Mouse (Mus musculus) heart, postnatal 0 days (tissue): ENCODE results near the gene Grb14. TPM values are rescaled to one million over a fixed set of nuclear protein-coding genes. Genes with fewer than 3 reads are reported as not detected.

ENCODE experiments used
- ATAC-seq: fragments of 200-750 bp; cut with Nextera tagmentation; 2 replicates; pipeline ENCODE4 v1.8.0; 2017; ENCODE audit warnings: low read depth, moderate number of reproducible peaks, moderate library complexity; ENCODE audit not compliant: insufficient read depth
- DNase-seq: peaks from one replicate; pipeline ENCODE4 v3.0.0-alpha.2; 2016; ENCODE audit warnings: low spot score
- H3K27ac ChIP-seq: fragments of 300-500 bp; sonication (generic); 2 replicates; pipeline ENCODE4 v1.5.1; 2014; ENCODE audit warnings: low read depth, mild to moderate bottlenecking
- H3K27me3 ChIP-seq: fragments of 300-500 bp; sonication (generic); 2 replicates; pipeline ENCODE4 v1.6.1; 2014; ENCODE audit warnings: low read length, mixed read lengths; ENCODE audit not compliant: control insufficient read depth, insufficient read depth
- H3K36me3 ChIP-seq: fragments of 300-500 bp; sonication (generic); replicated peaks from 2 replicates; pipeline ENCODE4 v1.6.1; 2014; ENCODE audit warnings: low read length, mixed read lengths; ENCODE audit not compliant: control insufficient read depth, insufficient read depth
- H3K4me1 ChIP-seq: fragments of 300-500 bp; sonication (generic); 2 replicates; pipeline ENCODE4 v1.6.1; 2014; ENCODE audit warnings: antibody characterized with exemption; ENCODE audit not compliant: control insufficient read depth, insufficient read depth
- H3K4me2 ChIP-seq: fragments of 300-500 bp; sonication (generic); 2 replicates; pipeline ENCODE4 v1.6.1; 2014; ENCODE audit warnings: low read depth, mild to moderate bottlenecking, low read length, moderate library complexity
- H3K4me3 ChIP-seq: fragments of 300-500 bp; sonication (generic); 2 replicates; pipeline ENCODE4 v1.5.1; 2014; ENCODE audit warnings: low read depth, low read length
- H3K9ac ChIP-seq: fragments of 300-500 bp; sonication (generic); replicated peaks from 2 replicates; pipeline ENCODE4 v1.6.1; 2014; ENCODE audit warnings: low read depth, low read length, mixed read lengths
- H3K9me3 ChIP-seq: fragments of 300-500 bp; sonication (generic); replicated peaks from 2 replicates; pipeline ENCODE4 v1.6.1; 2016; ENCODE audit warnings: low read length; ENCODE audit not compliant: control insufficient read depth
- CTCF ChIP-seq: IDR thresholded peaks from 2 replicates; pipeline ENCODE4 v1.5.1; 2016; ENCODE audit warnings: antibody characterized with exemption, control low read depth, low read depth
- EP300 ChIP-seq: IDR thresholded peaks from 2 replicates; pipeline ENCODE4 v1.6.1; 2016; ENCODE audit warnings: antibody characterized with exemption, low read depth
- WGBS: fragments of 180-500 bp; shearing (Covaris S2); extraction: QIAGEN DNeasy Blood & Tissue Kit; methylation state at CpG from one replicate; pipeline ENCODE4 v1.1.7; 2014; 5-methylcytosine and 5-hydroxymethylcytosine counted together
- polyA plus RNA-seq: library from polyadenylated mRNA; unstranded; fragments of >200 nt; fragmentation: Nextera tagmentation; extraction: Ambion mirVana; gene quantifications from 2 replicates; pipeline ENCODE4 v1.2.1, GENCODE M21; 2015
- total RNA-seq: library from RNA; depleted of rRNA; stranded (reverse); fragments of >200 nt; gene quantifications from 2 replicates; pipeline ENCODE4 v1.2.3, GENCODE M21; 2014; ENCODE audit warnings: low replicate concordance; rRNA removed

Grb14 gene
- total and polyA plus RNA-seq, 2 experiments from 2014 or later = 102 to 166 TPM

- no peak for ATAC-seq
- no peaks in the 10 kb centered on the region for H3K4me1 ChIP-seq
- H3K27ac ChIP-seq = no peak overlapping the region
- no peak overlapping the region for H3K9ac ChIP-seq
- no peaks in the 10 kb centered on the region for H3K27me3 ChIP-seq
- no peak for DNase-seq
- H3K4me2 ChIP-seq = no peak overlapping the region
- no peaks in the 10 kb centered on the region for H3K9me3 ChIP-seq
- H3K36me3 ChIP-seq = no peaks in the 10 kb centered on the region
- WGBS = 72% methylated on average over 5 of the region's 5 CpGs
- no peak for TF ChIP-seq EP300
- no peak overlapping the region for H3K4me3 ChIP-seq
These were observed 126.9 kb downstream of the Grb14 start for GRCm38 (mm10) chr2:64897844-64898243.

DNA sequence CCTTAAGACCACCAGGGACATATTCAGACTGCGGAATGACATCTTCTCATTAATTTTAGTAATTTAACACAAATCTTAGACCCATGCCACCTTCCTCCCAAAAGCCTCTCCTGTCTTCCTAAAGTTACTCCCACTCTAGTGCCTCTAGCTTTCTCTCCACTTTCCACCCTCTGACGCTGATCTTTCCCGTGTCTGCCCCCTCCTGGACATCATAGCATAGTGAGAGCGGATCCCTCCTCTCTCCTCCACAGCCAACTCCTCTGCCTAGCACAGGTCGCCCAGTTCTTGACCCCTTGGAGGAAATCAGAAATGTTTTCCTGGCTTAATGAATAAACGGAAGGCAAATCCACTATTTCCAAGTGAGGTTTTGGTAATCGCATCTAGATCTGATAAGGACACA lies 131.6 kb downstream of the Grb14 start:
- Histone ChIP-seq H3K4me3 (no peak overlapping the region), H3K9me3 (no peaks in the 10 kb centered on the region), H3K36me3 (no peaks in the 10 kb centered on the region), H3K4me2 (no peak overlapping the region), H3K27me3 (no peaks in the 10 kb centered on the region), H3K27ac (no peak overlapping the region), H3K4me1 (no peaks in the 10 kb centered on the region), H3K9ac (no peak overlapping the region)
- 41% methylated on average over 7 of the region's 7 CpGs for WGBS
- DNase-seq (no peak), ATAC-seq (no peak)
- TF ChIP-seq CTCF (no peak; the same call in 1 of the 2 replicates), EP300 (no peak)

DNA sequence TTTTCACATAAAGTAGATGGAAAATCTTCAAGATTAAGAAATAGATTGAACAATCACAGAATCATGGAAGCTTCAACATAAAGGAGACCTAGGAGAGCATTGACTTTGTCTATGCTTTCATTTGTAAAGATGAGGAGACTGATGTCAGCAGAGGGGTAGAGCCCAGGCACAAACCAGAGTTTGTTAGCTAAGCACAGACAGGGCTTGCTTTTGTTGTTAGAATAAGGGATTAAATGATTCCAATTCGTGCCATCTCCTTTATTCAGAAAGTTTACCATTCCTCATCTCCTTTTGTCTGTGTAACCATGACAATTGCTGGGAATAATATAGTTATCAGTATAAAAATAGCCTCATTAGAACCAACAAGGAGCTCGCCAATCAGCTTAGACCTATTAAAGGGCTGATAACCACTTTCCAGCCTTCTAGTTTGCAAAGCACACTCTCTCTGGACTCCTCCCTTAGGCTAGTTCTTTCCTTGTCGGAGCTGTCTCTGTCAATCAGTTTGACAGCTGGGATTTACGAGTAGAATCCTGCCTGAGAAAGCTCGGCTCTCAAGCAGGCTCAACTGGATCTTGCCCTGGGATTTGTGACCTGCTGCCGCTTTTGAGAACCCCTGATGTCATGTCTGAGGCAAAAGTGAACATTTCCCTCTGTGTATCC lies 137.6 kb downstream of the Grb14 start:
- WGBS = 26% methylated on average over 6 of the region's 6 CpGs
- Histone ChIP-seq H3K27ac (no peak overlapping the region), H3K27me3 (no peaks in the 10 kb centered on the region), H3K4me1 (peaks cover 3% of the 10 kb centered on the region; the same call in 1 of the 2 replicates), H3K9ac (no peak overlapping the region), H3K4me2 (no peak overlapping the region), H3K9me3 (no peaks in the 10 kb centered on the region), H3K36me3 (no peaks in the 10 kb centered on the region), H3K4me3 (no peak overlapping the region)
- peak; percentile 8 for DNase-seq
- no peak for TF ChIP-seq CTCF
- TF ChIP-seq EP300 = no peak
- no peak for ATAC-seq

GRCm38 (mm10) chr2:64885696-64886095 lies 139.1 kb downstream of the Grb14 start:
- WGBS = 21% methylated on average over 5 of the region's 5 CpGs
- no peak overlapping the region for H3K9ac ChIP-seq
- no peaks in the 10 kb centered on the region for H3K27me3 ChIP-seq
- H3K9me3 ChIP-seq = no peaks in the 10 kb centered on the region
- ATAC-seq (no peak), DNase-seq (peak; percentile 6)
- no peak overlapping the region for H3K4me3 ChIP-seq
- peaks cover 3% of the 10 kb centered on the region; the same call in 1 of the 2 replicates for H3K4me1 ChIP-seq
- TF ChIP-seq EP300 = no peak
- TF ChIP-seq CTCF = no peak
- H3K4me2 ChIP-seq = no peak overlapping the region
- no peak overlapping the region for H3K27ac ChIP-seq
- no peaks in the 10 kb centered on the region for H3K36me3 ChIP-seq

- no peaks in the 10 kb centered on the region for H3K36me3 ChIP-seq
- no peak for ATAC-seq
- DNase-seq = no peak
- H3K9me3 ChIP-seq = no peaks in the 10 kb centered on the region
- H3K4me3 ChIP-seq = no peak overlapping the region
- TF ChIP-seq CTCF = no peak
- no peak for TF ChIP-seq EP300
- H3K4me2 ChIP-seq = no peak overlapping the region
- 40% methylated on average over 2 of the region's 2 CpGs for WGBS
- H3K4me1 ChIP-seq = no peaks in the 10 kb centered on the region
- H3K27me3 ChIP-seq = no peaks in the 10 kb centered on the region
- no peak overlapping the region for H3K9ac ChIP-seq
- H3K27ac ChIP-seq = no peak overlapping the region
These were observed 146.5 kb downstream of the Grb14 start for GRCm38 (mm10) chr2:64878275-64878674.

Other genes starting within 250 kb of the Grb14 start
- gene Cobll1, start 214.4 kb upstream of the Grb14 start, total RNA-seq = 8.2 and 8.6 TPM in 2 replicates
- 10.2 and 11.0 TPM in 2 replicates for gene Cobll1, start 214.4 kb upstream of the Grb14 start, polyA plus RNA-seq